Mouse (Mus musculus): Measurements from ENCODE around the gene 4933411K16Rik.

4933411K16Rik gene

GRCm38 (mm10) chr19:42035456-42036248, 16.4 kb upstream of the 4933411K16Rik start, which contains the start of gene Ankrd2:
TSS of gene Ankrd2 (plus strand) at chr19:42036000.
- peak; percentile 80 for DNase-seq (ENCODE audit: low spot score)

GRCm38 (mm10) chr19:42036357-42036756, 15.7 kb upstream of the 4933411K16Rik start:
- no peak for DNase-seq (ENCODE audit: low spot score)

- DNase-seq (ENCODE audit: low spot score): no peak
Measured at GRCm38 (mm10) chr19:42037167-42037702, 14.8 kb upstream of the 4933411K16Rik start.

- no peak for DNase-seq (ENCODE audit: low spot score)
Measured at GRCm38 (mm10) chr19:42038310-42038709, 13.7 kb upstream of the 4933411K16Rik start.

GRCm38 (mm10) chr19:42043988-42044387, 8.1 kb upstream of the 4933411K16Rik start:
- DNase-seq (ENCODE audit: low spot score): no peak

GRCm38 (mm10) chr19:42045269-42046102, 6.6 kb upstream of the 4933411K16Rik start, which contains the start of gene Hoga1:
TSS of gene Hoga1 (plus strand) at chr19:42045610.
- DNase-seq (ENCODE audit: low spot score): peak; percentile 69

- DNase-seq (ENCODE audit: low spot score): no peak
Measured at GRCm38 (mm10) chr19:42050251-42050650, 1.8 kb upstream of the 4933411K16Rik start.

GRCm38 (mm10) chr19:42051351-42051750, 697 bp upstream of the 4933411K16Rik start:
- DNase-seq (ENCODE audit: low spot score): no peak

GRCm38 (mm10) chr19:42054255-42054654, 2.2 kb downstream of the 4933411K16Rik start:
- peak; percentile 68 for DNase-seq (ENCODE audit: low spot score)

GRCm38 (mm10) chr19:42055881-42056280, 3.8 kb downstream of the 4933411K16Rik start:
- DNase-seq (ENCODE audit: low spot score): peak; percentile 89

GRCm38 (mm10) chr19:42056719-42057409, 4.8 kb downstream of the 4933411K16Rik start:
- DNase-seq (ENCODE audit: low spot score): no peak

- no peak for DNase-seq (ENCODE audit: low spot score)
Measured at GRCm38 (mm10) chr19:42058426-42058825, 6.4 kb downstream of the 4933411K16Rik start.

- DNase-seq (ENCODE audit: low spot score): no peak
Measured at GRCm38 (mm10) chr19:42061443-42061842, 9.4 kb downstream of the 4933411K16Rik start.

GRCm38 (mm10) chr19:42068441-42069240, 16.6 kb downstream of the 4933411K16Rik start:
- DNase-seq (ENCODE audit: low spot score): no peak

- DNase-seq (ENCODE audit: low spot score): peak; percentile 65
Measured at GRCm38 (mm10) chr19:42069241-42069525, 17.1 kb downstream of the 4933411K16Rik start.

GRCm38 (mm10) chr19:42071221-42071620, 19.2 kb downstream of the 4933411K16Rik start:
- DNase-seq (ENCODE audit: low spot score): peak; percentile 41

- no peak for DNase-seq (ENCODE audit: low spot score)
Measured at GRCm38 (mm10) chr19:42071886-42072608, 20.0 kb downstream of the 4933411K16Rik start.

- no peak for DNase-seq (ENCODE audit: low spot score)
Measured at GRCm38 (mm10) chr19:42072802-42073201, 20.8 kb downstream of the 4933411K16Rik start.

GRCm38 (mm10) chr19:42075051-42075450, 23.0 kb downstream of the 4933411K16Rik start:
- DNase-seq (ENCODE audit: low spot score): peak; percentile 69

- DNase-seq (ENCODE audit: low spot score): no peak
Measured at GRCm38 (mm10) chr19:42075992-42076391, 23.9 kb downstream of the 4933411K16Rik start.

GRCm38 (mm10) chr19:42078566-42078965, 26.5 kb downstream of the 4933411K16Rik start:
- no peak for DNase-seq (ENCODE audit: low spot score)
